Mouse (Mus musculus): ENCODE data around the gene Schip1. TPM values are rescaled to one million over a fixed set of nuclear protein-coding genes. Genes with fewer than 3 reads are reported as not detected.
A peak's percentile ranks its signal among the peaks of the same experiment; 100 is the strongest.

Schip1 gene
- polyA plus RNA-seq, 1 experiment from 2014 or later = 154 TPM

- Histone ChIP-seq H3K4me2 (no peak overlapping the region), H3K4me1 (replicated peaks) (no peaks in the 10 kb centered on the region)
Observed at GRCm38 (mm10) chr3:68453719-68454455, 389.3 kb downstream of the Schip1 start.

GRCm38 (mm10) chr3:68466643-68467042 is 402.0 kb downstream of the Schip1 start:
- ATAC-seq (ENCODE audit: low FRiP score, low read depth) = no peak
- no peaks in the 10 kb centered on the region for H3K36me3 ChIP-seq
- H3K4me3 ChIP-seq = no peak overlapping the region
- peaks cover 9% of the 10 kb centered on the region for H3K4me1 ChIP-seq (replicated peaks)
- 39% methylated on average over 5 of the region's 5 CpGs for WGBS
- no peak overlapping the region for H3K27ac ChIP-seq (replicated peaks)
- 0 out of 2 replicates have a peak, but pooled peaks cover 3% of the 10 kb centered on the region for H3K27me3 ChIP-seq
- H3K9ac ChIP-seq = no peak overlapping the region
- no peak overlapping the region for H3K4me2 ChIP-seq
- H3K9me3 ChIP-seq = no peaks in the 10 kb centered on the region

More at GRCm38 (mm10) chr3:68453719-68454455, 389.3 kb downstream of the Schip1 start:
- H3K4me3 ChIP-seq = no peak overlapping the region
- no peaks in the 10 kb centered on the region for H3K9me3 ChIP-seq
- no peaks in the 10 kb centered on the region for H3K27me3 ChIP-seq
- no peaks in the 10 kb centered on the region for H3K36me3 ChIP-seq
- H3K27ac ChIP-seq (replicated peaks) = no peak overlapping the region
- no peak overlapping the region for H3K9ac ChIP-seq
- 77% methylated on average over 10 of the region's 10 CpGs for WGBS
- no peak for ATAC-seq (ENCODE audit: low FRiP score, low read depth)

- no peak overlapping the region for H3K9ac ChIP-seq
- H3K9me3 ChIP-seq = no peaks in the 10 kb centered on the region
- no peak for ATAC-seq (ENCODE audit: low FRiP score, low read depth)
- H3K27me3 ChIP-seq = 0 out of 2 replicates have a peak, but pooled peaks cover 3% of the 10 kb centered on the region
- H3K4me1 ChIP-seq (replicated peaks) = peaks cover 9% of the 10 kb centered on the region
- peak overlapping the region; percentile 3; the same call in 1 of the 2 replicates for H3K4me3 ChIP-seq
- no peaks in the 10 kb centered on the region for H3K36me3 ChIP-seq
- WGBS = 7% methylated on average over 10 of the region's 10 CpGs
- no peak overlapping the region for H3K27ac ChIP-seq (replicated peaks)
- peak overlapping the region; percentile 41 for H3K4me2 ChIP-seq
Observed at GRCm38 (mm10) chr3:68467941-68468687, 403.5 kb downstream of the Schip1 start.

GRCm38 (mm10) chr3:68469643-68470042 is 405.0 kb downstream of the Schip1 start:
- Histone ChIP-seq H3K27me3 (0 out of 2 replicates have a peak, but pooled peaks cover 3% of the 10 kb centered on the region), H3K9ac (no peak overlapping the region), H3K27ac (replicated peaks) (no peak overlapping the region), H3K9me3 (no peaks in the 10 kb centered on the region), H3K4me2 (no peak overlapping the region), H3K4me1 (replicated peaks) (peaks cover 9% of the 10 kb centered on the region), H3K36me3 (no peaks in the 10 kb centered on the region), H3K4me3 (no peak overlapping the region)
- WGBS = 79% methylated on average over 1 of the region's 1 CpGs
- ATAC-seq (ENCODE audit: low FRiP score, low read depth) = no peak

- Histone ChIP-seq H3K27me3 (0 out of 2 replicates have a peak, but pooled peaks cover 3% of the 10 kb centered on the region), H3K4me3 (no peak overlapping the region), H3K4me1 (replicated peaks) (peaks cover 9% of the 10 kb centered on the region), H3K27ac (replicated peaks) (no peak overlapping the region), H3K4me2 (no peak overlapping the region), H3K36me3 (no peaks in the 10 kb centered on the region), H3K9ac (no peak overlapping the region), H3K9me3 (no peaks in the 10 kb centered on the region)
- no peak for ATAC-seq (ENCODE audit: low FRiP score, low read depth)
- WGBS = 52% methylated on average over 3 of the region's 3 CpGs
Observed at GRCm38 (mm10) chr3:68470061-68470460, 405.5 kb downstream of the Schip1 start.

- 72% methylated on average over 5 of the region's 5 CpGs for WGBS
- no peak for ATAC-seq (ENCODE audit: low FRiP score, low read depth)
- H3K36me3 ChIP-seq = no peaks in the 10 kb centered on the region
- no peaks in the 10 kb centered on the region for H3K9me3 ChIP-seq
- peaks cover 9% of the 10 kb centered on the region for H3K4me1 ChIP-seq (replicated peaks)
- no peak overlapping the region for H3K4me3 ChIP-seq
- no peak overlapping the region for H3K4me2 ChIP-seq
- no peak overlapping the region for H3K27ac ChIP-seq (replicated peaks)
- H3K27me3 ChIP-seq = 0 out of 2 replicates have a peak, but pooled peaks cover 3% of the 10 kb centered on the region
- H3K9ac ChIP-seq = no peak overlapping the region
Observed at GRCm38 (mm10) chr3:68470622-68471021, 406.0 kb downstream of the Schip1 start.

GRCm38 (mm10) chr3:68476336-68476735 is 411.7 kb downstream of the Schip1 start:
- Histone ChIP-seq H3K27ac (replicated peaks) (no peak overlapping the region), H3K9ac (no peak overlapping the region), H3K4me1 (replicated peaks) (no peaks in the 10 kb centered on the region), H3K4me3 (no peak overlapping the region), H3K4me2 (no peak overlapping the region), H3K36me3 (no peaks in the 10 kb centered on the region), H3K9me3 (no peaks in the 10 kb centered on the region), H3K27me3 (no peaks in the 10 kb centered on the region)
- 94% methylated on average over 7 of the region's 7 CpGs for WGBS
- ATAC-seq (ENCODE audit: low FRiP score, low read depth) = no peak

- Histone ChIP-seq H3K4me2 (no peak overlapping the region), H3K9me3 (no peaks in the 10 kb centered on the region)
- 36% methylated on average over 2 of the region's 2 CpGs for WGBS
Observed at GRCm38 (mm10) chr3:68477478-68477877, 412.9 kb downstream of the Schip1 start.

GRCm38 (mm10) chr3:68479266-68479665 is 414.7 kb downstream of the Schip1 start:
- H3K36me3 ChIP-seq = no peaks in the 10 kb centered on the region
- H3K9ac ChIP-seq = no peak overlapping the region
- H3K4me1 ChIP-seq (replicated peaks) = no peaks in the 10 kb centered on the region
- H3K4me3 ChIP-seq = no peak overlapping the region
- no peak overlapping the region for H3K27ac ChIP-seq (replicated peaks)
- 69% methylated on average over 6 of the region's 6 CpGs for WGBS
- ATAC-seq (ENCODE audit: low FRiP score, low read depth) = no peak
- no peaks in the 10 kb centered on the region for H3K9me3 ChIP-seq
- H3K4me2 ChIP-seq = no peak overlapping the region
- no peaks in the 10 kb centered on the region for H3K27me3 ChIP-seq

More at GRCm38 (mm10) chr3:68477478-68477877, 412.9 kb downstream of the Schip1 start:
- no peak for ATAC-seq (ENCODE audit: low FRiP score, low read depth)
- H3K27me3 ChIP-seq = no peaks in the 10 kb centered on the region
- H3K36me3 ChIP-seq = no peaks in the 10 kb centered on the region
- H3K27ac ChIP-seq (replicated peaks) = no peak overlapping the region
- H3K4me3 ChIP-seq = no peak overlapping the region
- no peaks in the 10 kb centered on the region for H3K4me1 ChIP-seq (replicated peaks)
- H3K9ac ChIP-seq = no peak overlapping the region

- Histone ChIP-seq H3K9ac (no peak overlapping the region), H3K4me1 (replicated peaks) (no peaks in the 10 kb centered on the region), H3K4me2 (no peak overlapping the region), H3K27ac (replicated peaks) (no peak overlapping the region), H3K4me3 (no peak overlapping the region), H3K27me3 (no peaks in the 10 kb centered on the region), H3K36me3 (no peaks in the 10 kb centered on the region), H3K9me3 (no peaks in the 10 kb centered on the region)
- WGBS = 90% methylated on average over 3 of the region's 3 CpGs
- ATAC-seq (ENCODE audit: low FRiP score, low read depth) = no peak
Observed at GRCm38 (mm10) chr3:68483517-68483916, 418.9 kb downstream of the Schip1 start.

GRCm38 (mm10) chr3:68484021-68484420 is 419.4 kb downstream of the Schip1 start:
- Histone ChIP-seq H3K9me3 (no peaks in the 10 kb centered on the region), H3K4me1 (replicated peaks) (no peaks in the 10 kb centered on the region), H3K4me2 (no peak overlapping the region), H3K27me3 (no peaks in the 10 kb centered on the region), H3K27ac (replicated peaks) (no peak overlapping the region), H3K36me3 (no peaks in the 10 kb centered on the region), H3K9ac (no peak overlapping the region), H3K4me3 (no peak overlapping the region)
- no peak for ATAC-seq (ENCODE audit: low FRiP score, low read depth)
- 87% methylated on average over 9 of the region's 9 CpGs for WGBS

GRCm38 (mm10) chr3:68484561-68484960 is 420.0 kb downstream of the Schip1 start:
- ATAC-seq (ENCODE audit: low FRiP score, low read depth) = no peak
- no peak overlapping the region for H3K27ac ChIP-seq (replicated peaks)
- WGBS = 90% methylated on average over 4 of the region's 4 CpGs
- H3K27me3 ChIP-seq = no peaks in the 10 kb centered on the region
- no peak overlapping the region for H3K4me3 ChIP-seq
- H3K4me2 ChIP-seq = no peak overlapping the region
- H3K9me3 ChIP-seq = no peaks in the 10 kb centered on the region
- no peaks in the 10 kb centered on the region for H3K36me3 ChIP-seq
- H3K4me1 ChIP-seq (replicated peaks) = no peaks in the 10 kb centered on the region
- H3K9ac ChIP-seq = no peak overlapping the region

Measured in hindbrain, embryonic 15.5 days (tissue).